Mouse (Mus musculus): ENCODE data around the gene 1700029I15Rik. TPM values are rescaled to one million over a fixed set of nuclear protein-coding genes. Genes with fewer than 3 reads are reported as not detected.

Gene 1700029I15Rik
- polyA plus RNA-seq (2012; rRNA removed) (0.63 and 1.1 TPM in 2 replicates), polyA plus RNA-seq (2014; fragmentation: Nextera tagmentation; extraction: Ambion mirVana) (0.66 and 0.85 TPM in 2 replicates)

GRCm38 (mm10) chr2:92381901-92382588 is at the start of gene 1700029I15Rik:
1700029I15Rik (plus strand) TSS chr2:92382538.
- H3K27ac ChIP-seq: no peak within 1 kb of the TSS
- no peak for ATAC-seq (ENCODE audit: insufficient read depth)
- no peaks in the 10 kb centered on the region for H3K9me3 ChIP-seq (ENCODE audit: control insufficient read depth, low read length)
- no peak for DNase-seq (ENCODE audit: low read depth in 3 of 3, low spot score in 3 of 3)
- no peak within 1 kb of the TSS for H3K4me2 ChIP-seq (ENCODE audit: low read depth)
- no peak within 1 kb of the TSS for H3K9ac ChIP-seq (replicated peaks)
- TF ChIP-seq EP300 (IDR thresholded peaks at IDR 0.05; ENCODE audit: low read depth) (no peak), CTCF (IDR thresholded peaks at IDR 0.05; ENCODE audit: low read depth) (no peak)
- no peaks in the 10 kb centered on the region; the same call in 1 of the 2 replicates for H3K27me3 ChIP-seq (ENCODE audit: control insufficient read depth, insufficient read depth, low read length)
- no peak within 1 kb of the TSS for H3K4me3 ChIP-seq (ENCODE audit: insufficient read depth in 1 of 2, low read depth in 2 of 2, low read length in 2 of 2)
- WGBS (ENCODE audit: insufficient replicate concordance): 70% methylated on average over 5 of the region's 5 CpGs
- no peaks in the 10 kb centered on the region for H3K4me1 ChIP-seq (replicated peaks; ENCODE audit: control insufficient read depth in 2 of 2, insufficient read depth in 2 of 2, low read length in 1 of 2)
- peaks cover 6% of the 10 kb centered on the region; the same call in 1 of the 2 replicates for H3K36me3 ChIP-seq (replicated peaks; ENCODE audit: control insufficient read depth, insufficient read depth, low read depth)

- DNase-seq (ENCODE audit: low read depth in 3 of 3, low spot score in 3 of 3): no peak
- no peaks in the 10 kb centered on the region for H3K9me3 ChIP-seq (ENCODE audit: control insufficient read depth, low read length)
- no peaks in the 10 kb centered on the region for H3K36me3 ChIP-seq (replicated peaks; ENCODE audit: control insufficient read depth, insufficient read depth, low read depth)
- no peak for TF ChIP-seq CTCF (IDR thresholded peaks at IDR 0.05; ENCODE audit: low read depth)
- no peak for TF ChIP-seq EP300 (IDR thresholded peaks at IDR 0.05; ENCODE audit: low read depth)
- H3K4me2 ChIP-seq (ENCODE audit: low read depth): no peak overlapping the region
- H3K27me3 ChIP-seq (ENCODE audit: control insufficient read depth, insufficient read depth, low read length): no peaks in the 10 kb centered on the region
- H3K4me1 ChIP-seq (replicated peaks; ENCODE audit: control insufficient read depth in 2 of 2, insufficient read depth in 2 of 2, low read length in 1 of 2): no peaks in the 10 kb centered on the region
- no peak overlapping the region for H3K27ac ChIP-seq
- no peak overlapping the region for H3K4me3 ChIP-seq (ENCODE audit: insufficient read depth in 1 of 2, low read depth in 2 of 2, low read length in 2 of 2)
- no peak overlapping the region for H3K9ac ChIP-seq (replicated peaks)
- ATAC-seq (ENCODE audit: insufficient read depth): no peak
These were observed 39.9 kb upstream of the 1700029I15Rik start for GRCm38 (mm10) chr2:92342418-92342817.

DNA sequence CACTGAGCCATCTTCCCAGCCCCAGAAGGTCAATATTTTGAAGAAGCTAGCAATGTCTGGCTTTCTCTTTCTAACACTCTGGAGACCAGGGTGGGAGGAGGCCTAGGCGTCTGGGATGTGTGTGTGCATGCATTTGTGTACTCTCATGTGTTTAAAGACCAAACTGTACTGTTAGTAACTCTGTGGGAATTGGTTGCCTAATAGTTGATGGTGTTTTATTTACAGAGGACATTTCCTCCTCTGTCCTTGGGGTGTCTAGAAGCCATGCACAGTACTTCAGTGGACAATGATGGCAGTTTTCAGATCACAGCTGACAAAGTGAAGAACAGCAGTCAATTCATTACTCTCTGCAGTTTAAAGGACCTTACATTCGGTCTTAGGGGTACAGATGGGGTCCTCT is 35.1 kb upstream of the 1700029I15Rik start:
- H3K27ac ChIP-seq: no peak overlapping the region
- no peak overlapping the region for H3K4me2 ChIP-seq (ENCODE audit: low read depth)

DNA sequence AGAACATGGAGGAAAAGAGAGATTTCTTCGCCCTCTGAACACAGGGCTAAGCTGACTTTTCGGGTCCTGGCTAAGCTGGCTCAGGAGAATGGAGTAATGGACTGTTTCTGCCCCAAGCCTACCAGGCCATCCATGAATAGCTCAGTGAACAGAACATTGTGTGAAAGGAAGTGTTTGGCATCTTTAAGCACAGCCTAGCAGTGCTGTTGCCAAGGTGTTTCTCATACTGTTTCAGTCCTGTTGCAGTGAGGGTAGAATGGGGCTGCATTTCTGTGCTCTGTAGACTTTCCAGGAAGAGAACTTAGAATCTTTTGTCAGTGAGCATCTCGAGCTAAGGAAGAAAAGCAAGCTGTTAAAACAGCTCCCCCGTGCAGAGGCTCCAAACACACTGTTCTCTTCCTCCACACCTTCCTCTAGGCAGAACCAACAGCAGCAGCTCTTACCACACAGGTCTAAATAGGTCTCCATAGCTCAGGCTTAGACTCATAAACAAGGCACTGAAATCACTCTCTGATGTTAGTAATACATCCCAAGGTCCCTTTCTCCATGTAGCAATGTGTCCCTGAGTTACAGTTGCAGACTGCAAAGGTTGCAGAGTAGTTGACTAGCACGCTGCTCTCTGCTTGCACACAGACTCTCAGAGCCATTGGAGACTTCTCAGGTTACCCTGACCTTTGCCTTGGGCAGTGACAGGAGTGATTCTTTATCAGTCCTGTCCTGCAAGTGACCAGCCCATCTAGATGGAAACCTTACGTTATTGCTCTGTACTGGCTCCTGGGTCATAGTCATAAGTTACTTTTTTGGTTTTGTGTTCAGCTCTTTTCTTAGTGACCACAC is 32.5 kb upstream of the 1700029I15Rik start:
- DNase-seq (ENCODE audit: low read depth in 3 of 3, low spot score in 3 of 3) (no peak), ATAC-seq (ENCODE audit: insufficient read depth) (no peak)
- TF ChIP-seq CTCF (IDR thresholded peaks at IDR 0.05; ENCODE audit: low read depth): no peak
- no peak for TF ChIP-seq EP300 (IDR thresholded peaks at IDR 0.05; ENCODE audit: low read depth)
- WGBS (ENCODE audit: insufficient replicate concordance): 59% methylated on average over 6 of the region's 6 CpGs
- H3K36me3 ChIP-seq (replicated peaks; ENCODE audit: control insufficient read depth, insufficient read depth, low read depth): no peaks in the 10 kb centered on the region
- H3K27me3 ChIP-seq (ENCODE audit: control insufficient read depth, insufficient read depth, low read length): no peaks in the 10 kb centered on the region
- no peak overlapping the region for H3K9ac ChIP-seq (replicated peaks)
- H3K4me3 ChIP-seq (ENCODE audit: insufficient read depth in 1 of 2, low read depth in 2 of 2, low read length in 2 of 2): no peak overlapping the region
- no peak overlapping the region for H3K4me2 ChIP-seq (ENCODE audit: low read depth)
- no peak overlapping the region for H3K27ac ChIP-seq
- H3K9me3 ChIP-seq (ENCODE audit: control insufficient read depth, low read length): no peaks in the 10 kb centered on the region
- no peaks in the 10 kb centered on the region for H3K4me1 ChIP-seq (replicated peaks; ENCODE audit: control insufficient read depth in 2 of 2, insufficient read depth in 2 of 2, low read length in 1 of 2)

More for the DNA sequence above, 35.1 kb upstream of the 1700029I15Rik start:
- TF ChIP-seq CTCF (IDR thresholded peaks at IDR 0.05; ENCODE audit: low read depth) (no peak), EP300 (IDR thresholded peaks at IDR 0.05; ENCODE audit: low read depth) (no peak)
- DNase-seq (ENCODE audit: low read depth in 3 of 3, low spot score in 3 of 3): no peak
- Histone ChIP-seq H3K27me3 (ENCODE audit: control insufficient read depth, insufficient read depth, low read length) (no peaks in the 10 kb centered on the region), H3K9me3 (ENCODE audit: control insufficient read depth, low read length) (no peaks in the 10 kb centered on the region), H3K4me1 (replicated peaks; ENCODE audit: control insufficient read depth in 2 of 2, insufficient read depth in 2 of 2, low read length in 1 of 2) (no peaks in the 10 kb centered on the region), H3K36me3 (replicated peaks; ENCODE audit: control insufficient read depth, insufficient read depth, low read depth) (no peaks in the 10 kb centered on the region), H3K4me3 (ENCODE audit: insufficient read depth in 1 of 2, low read depth in 2 of 2, low read length in 2 of 2) (no peak overlapping the region), H3K9ac (replicated peaks) (no peak overlapping the region)
- 56% methylated on average over 2 of the region's 2 CpGs for WGBS (ENCODE audit: insufficient replicate concordance)
- no peak for ATAC-seq (ENCODE audit: insufficient read depth)

DNA sequence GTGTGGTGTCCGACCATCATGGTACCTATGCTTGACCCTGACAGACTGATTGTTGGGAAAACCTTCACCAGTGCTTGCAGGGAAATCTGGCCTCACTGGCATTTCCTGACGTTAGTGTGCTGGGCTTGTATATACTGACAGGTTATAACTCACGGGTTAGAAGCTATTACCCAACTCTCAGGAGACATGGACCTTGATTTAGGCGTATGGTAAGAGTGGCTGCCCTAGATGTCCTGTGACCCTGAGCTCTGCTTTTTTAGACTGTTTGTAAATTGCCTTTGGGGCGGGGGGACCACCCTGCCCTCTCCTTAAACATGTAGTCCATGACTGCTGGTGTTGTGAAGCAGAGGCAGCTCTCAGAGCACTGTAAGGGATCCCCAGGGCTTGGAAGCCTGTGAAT is 31.7 kb upstream of the 1700029I15Rik start:
- DNase-seq (ENCODE audit: low read depth in 3 of 3, low spot score in 3 of 3) (no peak), ATAC-seq (ENCODE audit: insufficient read depth) (no peak)
- Histone ChIP-seq H3K9me3 (ENCODE audit: control insufficient read depth, low read length) (no peaks in the 10 kb centered on the region), H3K36me3 (replicated peaks; ENCODE audit: control insufficient read depth, insufficient read depth, low read depth) (no peaks in the 10 kb centered on the region), H3K4me2 (ENCODE audit: low read depth) (no peak overlapping the region), H3K4me3 (ENCODE audit: insufficient read depth in 1 of 2, low read depth in 2 of 2, low read length in 2 of 2) (no peak overlapping the region), H3K27me3 (ENCODE audit: control insufficient read depth, insufficient read depth, low read length) (no peaks in the 10 kb centered on the region), H3K9ac (replicated peaks) (no peak overlapping the region), H3K4me1 (replicated peaks; ENCODE audit: control insufficient read depth in 2 of 2, insufficient read depth in 2 of 2, low read length in 1 of 2) (no peaks in the 10 kb centered on the region), H3K27ac (no peak overlapping the region)
- WGBS (ENCODE audit: insufficient replicate concordance): 41% methylated on average over 5 of the region's 5 CpGs
- TF ChIP-seq EP300 (IDR thresholded peaks at IDR 0.05; ENCODE audit: low read depth) (no peak), CTCF (IDR thresholded peaks at IDR 0.05; ENCODE audit: low read depth) (no peak)

Data from liver, embryonic 14.5 days (tissue).